Mouse (Mus musculus) liver, adult 2 months (tissue): ENCODE measurements around the gene Tekt1. TPM values are rescaled to one million over a fixed set of nuclear protein-coding genes. Genes with fewer than 3 reads are reported as not detected.

Experiments used
- DNase-seq: peaks from one replicate; pipeline ENCODE4 v3.0.0-alpha.2; 2011; ENCODE audit warnings: low read depth, low spot score; ENCODE audit errors: extremely low read depth
- H3K27ac ChIP-seq: fragments of 200-500 bp; replicated peaks from 2 replicates; pipeline ENCODE4 v1.5.1; 2012; ENCODE audit warnings: low read depth, mild to moderate bottlenecking, control low read depth, inconsistent platforms, low read length; ENCODE audit not compliant: insufficient read depth
- H3K27me3 ChIP-seq: fragments of 200-500 bp; 2 replicates; pipeline ENCODE4 v1.6.1; 2012; ENCODE audit warnings: mild to moderate bottlenecking, moderate library complexity, low read length, inconsistent platforms; ENCODE audit not compliant: control insufficient read depth, insufficient read depth
- H3K36me3 ChIP-seq: fragments of 200-500 bp; 2 replicates; pipeline ENCODE4 v1.6.1; 2012; ENCODE audit warnings: low read length, inconsistent platforms; ENCODE audit not compliant: control insufficient read depth, insufficient read depth
- H3K4me1 ChIP-seq: fragments of 200-500 bp; 2 replicates; pipeline ENCODE4 v1.6.1; 2011; ENCODE audit warnings: low read length; ENCODE audit not compliant: control insufficient read depth, insufficient read depth
- H3K4me3 ChIP-seq: fragments of 200-500 bp; 2 replicates; pipeline ENCODE4 v1.5.1; 2011; ENCODE audit warnings: low read depth, mild to moderate bottlenecking, control low read depth, low read length, moderate library complexity; ENCODE audit not compliant: insufficient read depth
- H3K79me2 ChIP-seq: fragments of 200-500 bp; 2 replicates; pipeline ENCODE4 v1.6.1; 2012; ENCODE audit warnings: inconsistent platforms, mild to moderate bottlenecking, low read length, moderate library complexity; ENCODE audit not compliant: control insufficient read depth, insufficient read depth
- H3K9ac ChIP-seq: fragments of 200-500 bp; 2 replicates; pipeline ENCODE4 v1.6.1; 2012; ENCODE audit warnings: low read depth, mild to moderate bottlenecking, control low read depth, inconsistent platforms, low read length
- CTCF ChIP-seq: fragments of 200-500 bp; IDR thresholded peaks from 2 replicates; pipeline ENCODE4 v1.5.1; 2011; ENCODE audit warnings: low read depth, low read length, control low read depth
- POLR2A ChIP-seq: fragments of 200-500 bp; IDR thresholded peaks from 2 replicates; pipeline ENCODE4 v1.6.1; 2011; ENCODE audit warnings: low read length, control low read depth; ENCODE audit not compliant: insufficient read depth; ENCODE audit errors: extremely low read depth
- WGBS: fragments of 180-500 bp; shearing (Covaris S2); methylation state at CpG from one replicate; pipeline ENCODE4 v1.1.7; 2018; 5-methylcytosine and 5-hydroxymethylcytosine counted together
- polyA plus RNA-seq: library from polyadenylated mRNA; depleted of rRNA; stranded (reverse); fragments of >200 nt; gene quantifications from 2 replicates; pipeline ENCODE4 v1.2.3, GENCODE M21; 2012; rRNA removed
- total RNA-seq: library from RNA; depleted of rRNA; stranded (reverse); fragments of >200 nt; gene quantifications from 2 replicates; pipeline ENCODE4 v1.2.3, GENCODE M21; 2014; rRNA removed

The Tekt1 gene
- total and polyA plus RNA-seq, 2 experiments = not detected

DNA sequence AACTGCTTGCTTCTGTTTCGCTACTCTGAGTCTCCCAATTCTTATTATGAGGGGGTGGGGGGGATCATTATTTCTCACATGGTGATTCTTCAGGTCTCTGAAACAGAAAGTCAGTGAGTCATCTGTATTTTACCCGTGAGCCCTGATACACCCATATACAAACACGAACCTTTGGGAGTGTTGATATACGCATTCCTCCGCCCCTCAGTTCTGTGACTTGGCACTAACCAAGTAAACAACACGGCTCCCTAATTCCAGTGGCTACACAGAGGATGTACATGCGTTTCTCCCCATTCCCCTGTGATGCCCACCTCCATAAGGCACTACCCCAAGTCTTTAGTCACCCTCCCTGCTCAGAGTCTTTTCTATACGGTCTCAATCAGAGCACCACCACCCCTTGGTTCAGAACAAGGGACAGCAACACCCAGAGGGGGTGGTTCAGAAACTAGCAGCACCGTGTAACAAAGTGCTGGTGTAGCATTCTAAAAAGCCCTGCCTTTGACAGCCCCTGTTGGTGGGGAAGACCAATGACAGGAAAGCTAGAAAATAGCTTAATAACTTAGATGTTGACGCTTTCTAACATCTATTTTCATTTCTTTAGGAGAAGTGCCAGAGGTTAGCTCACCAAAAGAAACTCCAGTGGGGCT is 50.8 kb downstream of the Tekt1 start:
- no peak for TF ChIP-seq CTCF
- TF ChIP-seq POLR2A = no peak
- H3K4me3 ChIP-seq = no peak overlapping the region
- peaks cover 3% of the 10 kb centered on the region; the same call in 1 of the 2 replicates for H3K36me3 ChIP-seq
- 82% methylated on average over 10 of the region's 10 CpGs for WGBS
- DNase-seq = no peak
- H3K9ac ChIP-seq = no peak overlapping the region
- peaks cover 5% of the 10 kb centered on the region for H3K4me1 ChIP-seq
- peaks cover 3% of the 10 kb centered on the region; the same call in 1 of the 2 replicates for H3K27me3 ChIP-seq
- no peak overlapping the region for H3K27ac ChIP-seq
- H3K79me2 ChIP-seq = no peaks in the 10 kb centered on the region

- H3K27ac ChIP-seq = no peak overlapping the region
- peaks cover 3% of the 10 kb centered on the region; the same call in 1 of the 2 replicates for H3K27me3 ChIP-seq
- no peaks in the 10 kb centered on the region for H3K79me2 ChIP-seq
- no peak for DNase-seq
- no peak overlapping the region for H3K9ac ChIP-seq
- WGBS = 74% methylated on average over 4 of the region's 4 CpGs
- H3K4me3 ChIP-seq = no peak overlapping the region
- H3K4me1 ChIP-seq = peaks cover 5% of the 10 kb centered on the region
- H3K36me3 ChIP-seq = peaks cover 3% of the 10 kb centered on the region; the same call in 1 of the 2 replicates
- TF ChIP-seq POLR2A = no peak
- no peak for TF ChIP-seq CTCF
These were observed 51.8 kb downstream of the Tekt1 start for GRCm38 (mm10) chr11:72310491-72310890.

- Histone ChIP-seq H3K4me3 (no peak overlapping the region), H3K36me3 (peaks cover 6% of the 10 kb centered on the region; the same call in 1 of the 2 replicates), H3K9ac (no peak overlapping the region), H3K27me3 (no peaks in the 10 kb centered on the region), H3K79me2 (no peaks in the 10 kb centered on the region), H3K27ac (no peak overlapping the region), H3K4me1 (peaks cover 5% of the 10 kb centered on the region)
- no peak for DNase-seq
- TF ChIP-seq POLR2A = no peak
- TF ChIP-seq CTCF = no peak
- WGBS = 25% methylated on average over 2 of the region's 2 CpGs
These were observed 53.3 kb downstream of the Tekt1 start for GRCm38 (mm10) chr11:72308982-72309381.

DNA sequence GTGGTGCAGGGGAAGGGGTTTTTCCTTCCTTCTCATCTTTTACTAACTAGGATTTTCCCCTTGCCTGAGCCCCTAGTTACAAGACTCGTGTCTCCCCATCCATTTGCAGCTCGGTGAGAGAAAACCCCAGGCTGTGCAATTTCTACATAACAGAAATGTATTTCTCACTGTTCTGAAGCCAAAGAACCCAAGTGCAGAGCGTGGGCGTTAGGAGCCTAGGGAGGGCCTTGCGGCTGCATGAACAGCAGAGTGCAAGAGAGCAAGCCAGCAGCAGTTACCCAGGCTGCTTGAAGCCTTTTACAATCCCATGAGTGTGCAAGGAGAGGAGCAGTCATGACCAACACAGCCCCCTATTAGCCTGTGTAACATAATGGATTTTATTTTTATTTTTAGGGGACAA is 54.8 kb downstream of the Tekt1 start:
- TF ChIP-seq POLR2A (no peak), CTCF (no peak)
- H3K36me3 ChIP-seq = peaks cover 9% of the 10 kb centered on the region; the same call in 1 of the 2 replicates
- 89% methylated on average over 5 of the region's 5 CpGs for WGBS

GRCm38 (mm10) chr11:72302230-72302629 is 60.0 kb downstream of the Tekt1 start:
- TF ChIP-seq CTCF = no peak
- no peak for TF ChIP-seq POLR2A
- H3K79me2 ChIP-seq = no peaks in the 10 kb centered on the region
- no peak for DNase-seq
- WGBS = 56% methylated on average over 7 of the region's 7 CpGs
- no peaks in the 10 kb centered on the region for H3K27me3 ChIP-seq
- peak overlapping the region; percentile 46 for H3K9ac ChIP-seq
- H3K4me3 ChIP-seq = peak overlapping the region; percentile 19
- H3K36me3 ChIP-seq = peaks cover 6% of the 10 kb centered on the region; the same call in 1 of the 2 replicates
- peak overlapping the region; percentile 20; the same call in 1 of the 2 replicates for H3K27ac ChIP-seq
- H3K4me1 ChIP-seq = peaks cover 2% of the 10 kb centered on the region; the same call in 1 of the 2 replicates

More for the DNA sequence above, 54.8 kb downstream of the Tekt1 start:
- no peak for DNase-seq
- no peak overlapping the region for H3K9ac ChIP-seq
- no peaks in the 10 kb centered on the region for H3K79me2 ChIP-seq
- H3K27me3 ChIP-seq = no peaks in the 10 kb centered on the region
- H3K27ac ChIP-seq = no peak overlapping the region
- peaks cover 7% of the 10 kb centered on the region for H3K4me1 ChIP-seq
- H3K4me3 ChIP-seq = no peak overlapping the region

DNA sequence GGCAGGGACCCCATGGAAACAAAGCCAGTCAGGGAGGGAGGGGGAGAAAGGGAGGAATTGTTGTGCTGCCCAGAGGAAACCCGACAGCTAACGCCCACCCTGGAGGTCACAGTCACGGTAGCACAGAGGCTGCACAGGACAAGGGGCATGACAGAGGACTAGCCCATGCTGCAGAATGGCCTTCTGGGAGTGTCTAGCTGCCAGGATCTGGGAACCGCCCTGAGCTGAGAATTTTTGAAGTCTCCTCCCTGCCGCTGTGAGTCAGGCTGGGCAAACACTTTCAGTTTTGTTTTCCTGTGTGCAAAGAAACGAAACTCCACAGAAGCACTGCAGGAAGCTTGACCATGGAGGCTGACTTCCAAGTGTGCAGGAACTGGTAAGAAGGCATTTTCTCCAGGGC is 60.9 kb downstream of the Tekt1 start, which contains the start of gene Xaf1:
Gene Xaf1 (plus strand): TSS at position 296 of the 400 bp plus-strand sequence.
- H3K36me3 ChIP-seq = peaks cover 6% of the 10 kb centered on the region; the same call in 1 of the 2 replicates
- peaks cover 2% of the 10 kb centered on the region; the same call in 1 of the 2 replicates for H3K4me1 ChIP-seq
- TF ChIP-seq POLR2A (no peak), CTCF (no peak)
- H3K27me3 ChIP-seq = no peaks in the 10 kb centered on the region
- H3K27ac ChIP-seq = peak within 1 kb of the TSS; percentile 20
- H3K4me3 ChIP-seq = peak within 1 kb of the TSS; percentile 19
- WGBS = 2% methylated on average over 6 of the region's 6 CpGs
- H3K9ac ChIP-seq = peak within 1 kb of the TSS; percentile 46
- no peaks in the 10 kb centered on the region for H3K79me2 ChIP-seq
- DNase-seq = peak; percentile 67

Other genes with a start within 250 kb of the Tekt1 start
- 0.07 and 0.18 TPM in 2 replicates for gene Pitpnm3, start 226.7 kb downstream of the Tekt1 start, total RNA-seq
- 0.02 and 0.06 TPM in 2 replicates for gene Pitpnm3, start 226.7 kb downstream of the Tekt1 start, polyA plus RNA-seq
- gene Gm43951, start 155.6 kb downstream of the Tekt1 start, total RNA-seq = 0.13 and 0.18 TPM in 2 replicates
- 0.02 and 0.05 TPM in 2 replicates for gene Gm43951, start 155.6 kb downstream of the Tekt1 start, polyA plus RNA-seq
- 2.1 and 2.2 TPM in 2 replicates for gene 4933427D14Rik, start 155.0 kb downstream of the Tekt1 start, total RNA-seq
- 1.4 and 1.7 TPM in 2 replicates for gene 4933427D14Rik, start 155.0 kb downstream of the Tekt1 start, polyA plus RNA-seq
- gene Txndc17, start 154.9 kb downstream of the Tekt1 start, total RNA-seq = 72.9 and 80.2 TPM in 2 replicates
- 32.0 and 37.9 TPM in 2 replicates for gene Txndc17, start 154.9 kb downstream of the Tekt1 start, polyA plus RNA-seq
- 7.1 and 8.2 TPM in 2 replicates for gene Med31, start 146.8 kb downstream of the Tekt1 start, total RNA-seq
- 3.4 TPM in 2 replicates for gene Med31, start 146.8 kb downstream of the Tekt1 start, polyA plus RNA-seq
- gene Slc13a5, start 95.2 kb downstream of the Tekt1 start, total RNA-seq = 0.94 and 1.1 TPM in 2 replicates
- 1.4 and 1.6 TPM in 2 replicates for gene Slc13a5, start 95.2 kb downstream of the Tekt1 start, polyA plus RNA-seq
- gene Xaf1, start 60.8 kb downstream of the Tekt1 start, total RNA-seq = 5.2 and 7.4 TPM in 2 replicates
- gene Xaf1, start 60.8 kb downstream of the Tekt1 start, polyA plus RNA-seq = 15.5 and 17.6 TPM in 2 replicates
- not detected in 2 replicates for gene Fbxo39, start 48.0 kb downstream of the Tekt1 start, total RNA-seq
- gene Fbxo39, start 48.0 kb downstream of the Tekt1 start, polyA plus RNA-seq = not detected in 2 replicates
- 0.47 and 0.55 TPM in 2 replicates for gene Smtnl2, start 49.3 kb upstream of the Tekt1 start, total RNA-seq
- 0.43 and 0.93 TPM in 2 replicates for gene Smtnl2, start 49.3 kb upstream of the Tekt1 start, polyA plus RNA-seq
- gene Ggt6, start 73.1 kb upstream of the Tekt1 start, total RNA-seq = 13.6 and 16.2 TPM in 2 replicates
- gene Ggt6, start 73.1 kb upstream of the Tekt1 start, polyA plus RNA-seq = 33.7 and 44.3 TPM in 2 replicates
- 13.7 and 18.8 TPM in 2 replicates for gene Mybbp1a, start 78.9 kb upstream of the Tekt1 start, total RNA-seq
- gene Mybbp1a, start 78.9 kb upstream of the Tekt1 start, polyA plus RNA-seq = 14.8 and 21.6 TPM in 2 replicates
- 25.4 and 41.1 TPM in 2 replicates for gene Spns2, start 127.5 kb upstream of the Tekt1 start, total RNA-seq
- 47.3 and 65.1 TPM in 2 replicates for gene Spns2, start 127.5 kb upstream of the Tekt1 start, polyA plus RNA-seq
- gene Spns3, start 188.1 kb upstream of the Tekt1 start, total RNA-seq = under 0.01 and 0.13 TPM in 2 replicates
- gene Spns3, start 188.1 kb upstream of the Tekt1 start, polyA plus RNA-seq = 0.06 and 0.25 TPM in 2 replicates
- gene Ube2g1, start 244.8 kb upstream of the Tekt1 start, total RNA-seq = 22.4 and 26.6 TPM in 2 replicates
- 8.2 and 9.3 TPM in 2 replicates for gene Ube2g1, start 244.8 kb upstream of the Tekt1 start, polyA plus RNA-seq